Mouse (Mus musculus) ES-E14 (cell line): ENCODE measurements around the gene Olfr452.

Experiments
- CHD2 ChIP-seq: IDR thresholded peaks from 2 replicates; pipeline ENCODE4 v1.6.1; 2014; ENCODE audit warnings: mild to moderate bottlenecking, low read depth, low read length, inconsistent platforms
- MAFK ChIP-seq: IDR thresholded peaks from 2 replicates; pipeline ENCODE4 v1.6.1; 2014; ENCODE audit warnings: mild to moderate bottlenecking, low read depth, low read length, inconsistent platforms; ENCODE audit not compliant: insufficient read depth
- ZC3H11A ChIP-seq: IDR thresholded peaks from 2 replicates; pipeline ENCODE4 v1.6.1; 2012; ENCODE audit warnings: low read depth, mild to moderate bottlenecking, inconsistent platforms, low read length, borderline replicate concordance

DNA sequence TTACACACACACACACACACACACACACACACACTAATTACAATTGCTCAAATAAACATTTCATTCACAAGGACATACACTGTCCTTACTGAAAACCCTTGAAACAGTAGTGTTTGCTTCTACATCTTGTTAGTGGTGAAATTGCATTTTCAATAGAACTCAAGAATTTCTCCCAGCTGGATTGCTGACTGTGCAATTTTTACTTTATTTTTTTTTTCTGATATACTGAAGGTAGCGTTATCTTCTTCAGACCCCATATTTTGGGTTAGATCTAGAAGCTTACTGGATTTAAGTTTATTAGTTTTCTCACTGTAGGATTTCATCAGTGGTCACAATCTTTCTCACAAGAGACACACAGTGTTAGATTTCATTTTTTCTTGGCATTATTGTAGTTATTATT is 7.8 kb upstream of the Olfr452 start:
- TF ChIP-seq CHD2 (no peak), ZC3H11A (no peak), MAFK (peak; percentile 86)
